Mouse (Mus musculus) lung, postnatal 0 days (tissue): ENCODE data around the gene Ppox. TPM values are rescaled to one million over a fixed set of nuclear protein-coding genes. Genes with fewer than 3 reads are reported as not detected.

Source experiments
- ATAC-seq: fragments of 200-750 bp; cut with Nextera tagmentation; 2 replicates; pipeline ENCODE4 v1.8.0; 2017; ENCODE audit warnings: moderate library complexity
- DNase-seq: peaks from one replicate; pipeline ENCODE4 v3.0.0-alpha.2; 2016; ENCODE audit warnings: low spot score
- H3K27ac ChIP-seq: fragments of 300-500 bp; sonication (generic); 2 replicates; pipeline ENCODE4 v1.5.1; 2014; ENCODE audit warnings: antibody characterized with exemption, mild to moderate bottlenecking, low read length, mixed read lengths
- H3K27me3 ChIP-seq: fragments of 300-500 bp; sonication (generic); replicated peaks from 2 replicates; pipeline ENCODE4 v1.6.1; 2014; ENCODE audit warnings: low read length, mixed read lengths; ENCODE audit not compliant: insufficient read depth
- H3K36me3 ChIP-seq: fragments of 300-500 bp; sonication (generic); 2 replicates; pipeline ENCODE4 v1.6.1; 2014; ENCODE audit warnings: low read length, mixed read lengths; ENCODE audit not compliant: insufficient read depth
- H3K4me1 ChIP-seq: fragments of 300-500 bp; sonication (generic); 2 replicates; pipeline ENCODE4 v1.6.1; 2014; ENCODE audit warnings: antibody characterized with exemption, low read depth, low read length, mixed read lengths; ENCODE audit not compliant: insufficient read depth
- H3K4me2 ChIP-seq: fragments of 300-500 bp; sonication (generic); replicated peaks from 2 replicates; pipeline ENCODE4 v1.6.1; 2014; ENCODE audit warnings: low read depth, mild to moderate bottlenecking, low read length, moderate library complexity, mixed read lengths
- H3K4me3 ChIP-seq: fragments of 300-500 bp; sonication (generic); 2 replicates; pipeline ENCODE4 v1.5.1; 2014; ENCODE audit warnings: low read depth, low read length
- H3K9ac ChIP-seq: fragments of 300-500 bp; sonication (generic); replicated peaks from 2 replicates; pipeline ENCODE4 v1.6.1; 2014; ENCODE audit warnings: low read depth, mild to moderate bottlenecking
- H3K9me3 ChIP-seq: fragments of 300-500 bp; sonication (generic); 2 replicates; pipeline ENCODE4 v1.6.1; 2016; ENCODE audit warnings: low read length, mixed read lengths
- CTCF ChIP-seq: IDR thresholded peaks from 2 replicates; pipeline ENCODE4 v1.5.1; 2016; ENCODE audit warnings: antibody characterized with exemption, mild to moderate bottlenecking
- EP300 ChIP-seq: IDR thresholded peaks from 2 replicates; pipeline ENCODE4 v1.6.1; 2016; ENCODE audit warnings: antibody characterized with exemption, mild to moderate bottlenecking, control low read depth
- whole genome bisulfite sequencing: fragments of 180-500 bp; shearing (Covaris S2); extraction: QIAGEN DNeasy Blood & Tissue Kit; methylation state at CpG from one replicate; pipeline ENCODE4 v1.1.7; 2014; 5-methylcytosine and 5-hydroxymethylcytosine counted together
- polyA plus RNA-seq: library from polyadenylated mRNA; unstranded; fragments of >200 nt; fragmentation: Nextera tagmentation; extraction: Ambion mirVana; gene quantifications from 2 replicates; pipeline ENCODE4 v1.2.1, GENCODE M21; 2015

The Ppox gene
- polyA plus RNA-seq, 1 experiment from 2014 or later = 28.4 TPM

DNA sequence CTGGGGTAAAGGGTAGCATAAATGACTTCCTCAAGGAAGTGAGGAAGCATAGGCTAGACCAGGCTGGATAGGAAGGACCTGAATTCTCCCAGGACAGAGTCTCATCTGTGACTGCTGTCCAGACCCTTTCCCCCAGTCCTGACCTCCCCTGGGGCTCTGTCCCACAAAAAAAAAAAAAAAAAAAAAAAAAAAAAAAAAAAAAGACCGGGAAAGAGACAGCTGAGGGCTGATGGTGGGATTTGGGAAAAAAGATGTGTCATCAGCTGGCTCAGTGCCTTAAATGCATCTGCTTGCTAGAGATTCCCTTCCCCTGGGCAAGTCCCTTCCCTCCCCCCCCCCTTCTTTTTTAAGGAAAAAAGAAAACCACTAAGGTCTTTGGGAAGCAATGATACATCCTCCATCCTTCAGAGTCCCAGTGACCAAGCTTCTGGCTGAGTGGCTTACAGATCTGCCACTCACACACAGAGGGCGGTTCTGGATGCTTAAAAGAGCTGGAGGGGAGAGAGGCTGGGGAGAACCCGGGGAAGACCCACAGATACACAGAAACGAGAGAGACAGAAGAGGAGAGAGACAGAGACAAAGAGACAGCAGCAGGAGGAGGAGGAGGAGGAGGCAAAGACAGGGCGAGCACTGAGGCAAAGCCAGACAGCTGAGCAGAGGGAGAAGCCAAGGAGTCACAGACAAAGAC is 30.9 kb downstream of the Ppox start, which contains the start of gene Adamts4:
Gene Adamts4 (plus strand): TSS at position 509 of the 688 bp plus-strand sequence.
- no peak for TF ChIP-seq CTCF
- TF ChIP-seq EP300 = peak; percentile 19; the same call in 1 of the 2 replicates
- Histone ChIP-seq H3K36me3 (no peaks in the 10 kb centered on the region), H3K4me1 (peaks cover 20% of the 10 kb centered on the region; the same call in 1 of the 2 replicates), H3K27ac (peak within 1 kb of the TSS; percentile 94), H3K9me3 (no peaks in the 10 kb centered on the region), H3K4me2 (peak within 1 kb of the TSS; percentile 45), H3K4me3 (peak within 1 kb of the TSS; percentile 5; the same call in 1 of the 2 replicates), H3K9ac (no peak within 1 kb of the TSS), H3K27me3 (no peaks in the 10 kb centered on the region)
- DNase-seq = peak; percentile 55
- WGBS = 22% methylated on average over 5 of the region's 5 CpGs
- no peak for ATAC-seq

DNA sequence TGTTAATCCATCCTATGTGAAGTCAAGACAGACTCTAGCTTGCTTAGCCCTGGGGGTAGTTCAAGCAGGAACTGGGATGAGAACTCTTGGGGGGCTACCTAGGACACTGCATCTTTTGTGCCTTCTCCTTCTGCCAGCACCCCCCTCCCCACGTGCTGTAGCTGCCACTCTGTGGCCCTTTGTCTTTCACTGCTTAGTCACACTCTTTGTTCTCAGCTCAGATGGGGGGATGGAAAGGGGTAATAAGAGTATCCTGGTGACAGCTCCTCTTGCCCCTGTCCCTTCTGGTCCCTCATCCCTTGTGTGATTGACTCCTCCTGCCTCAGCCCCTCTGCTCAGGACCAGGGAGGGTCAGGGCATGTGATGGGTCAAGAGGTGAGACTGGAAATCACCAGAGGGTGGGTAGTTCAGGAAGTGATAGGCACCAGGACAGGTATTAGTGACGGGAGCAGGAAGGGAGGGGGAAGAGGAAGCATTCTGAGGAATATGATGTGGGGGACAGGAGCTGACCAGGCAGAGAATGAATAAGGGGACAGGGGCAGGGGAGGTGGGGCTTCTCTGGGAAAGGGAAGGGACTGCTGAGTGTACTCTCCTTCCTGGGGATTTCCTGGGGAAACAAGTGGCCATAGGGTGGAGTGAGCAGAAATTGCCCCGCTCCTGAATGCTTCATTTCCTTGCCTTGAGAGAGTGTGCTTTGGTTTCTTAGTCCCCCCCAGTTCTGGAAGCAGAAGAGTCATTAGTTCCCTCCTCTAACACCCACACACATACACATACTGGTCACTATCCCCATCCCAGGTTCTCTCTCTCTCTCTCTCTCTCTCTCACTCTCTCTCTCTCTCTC is 32.4 kb downstream of the Ppox start:
- Histone ChIP-seq H3K4me1 (peaks cover 20% of the 10 kb centered on the region; the same call in 1 of the 2 replicates), H3K9ac (no peak overlapping the region), H3K9me3 (no peaks in the 10 kb centered on the region), H3K27me3 (no peaks in the 10 kb centered on the region), H3K27ac (peak overlapping the region; percentile 94), H3K4me3 (no peak overlapping the region), H3K36me3 (no peaks in the 10 kb centered on the region), H3K4me2 (0 out of 2 replicates have a peak overlapping the region, but pooled peaks have one; percentile 70)
- TF ChIP-seq EP300 (peak; percentile 51), CTCF (no peak)
- peak; percentile 59 for DNase-seq
- 32% methylated on average over 3 of the region's 3 CpGs for WGBS
- peak; percentile 12 for ATAC-seq

GRCm38 (mm10) chr1:171247916-171248315 is 33.1 kb downstream of the Ppox start:
- Histone ChIP-seq H3K9ac (no peak overlapping the region), H3K4me2 (peak overlapping the region; percentile 70), H3K36me3 (no peaks in the 10 kb centered on the region), H3K27ac (peak overlapping the region; percentile 94), H3K4me3 (no peak overlapping the region), H3K27me3 (no peaks in the 10 kb centered on the region), H3K9me3 (no peaks in the 10 kb centered on the region), H3K4me1 (peaks cover 20% of the 10 kb centered on the region; the same call in 1 of the 2 replicates)
- no peak for DNase-seq
- no peak for TF ChIP-seq CTCF
- no peak for TF ChIP-seq EP300
- 21% methylated on average over 4 of the region's 4 CpGs for WGBS
- ATAC-seq = no peak

DNA sequence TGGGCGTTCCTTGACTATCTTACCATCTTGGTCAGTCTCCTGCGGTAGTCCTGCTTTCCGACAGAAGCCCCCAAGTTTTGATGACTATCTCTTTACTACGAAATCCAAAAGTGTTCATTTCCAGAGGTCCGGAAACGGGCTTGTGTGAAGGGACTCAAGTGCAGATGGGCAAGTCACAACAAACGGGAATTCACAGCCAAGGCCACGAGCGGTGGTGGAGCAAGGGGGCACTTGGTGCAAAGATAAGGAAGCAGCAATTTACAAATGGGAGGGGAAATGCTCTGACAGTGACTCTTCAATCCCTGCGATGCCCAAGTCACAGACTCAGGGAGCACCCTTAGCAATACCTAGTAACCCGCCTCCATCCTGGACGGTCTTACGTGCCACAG is 33.5 kb downstream of the Ppox start:
- 0 out of 2 replicates have a peak overlapping the region, but pooled peaks have one; percentile 24 for H3K9ac ChIP-seq
- H3K4me3 ChIP-seq = peak overlapping the region; percentile 39
- no peaks in the 10 kb centered on the region for H3K27me3 ChIP-seq
- peak; percentile 3 for ATAC-seq
- H3K36me3 ChIP-seq = no peaks in the 10 kb centered on the region
- no peak for DNase-seq
- no peak for TF ChIP-seq CTCF
- no peak for TF ChIP-seq EP300
- H3K9me3 ChIP-seq = no peaks in the 10 kb centered on the region
- WGBS = 8% methylated on average over 13 of the region's 13 CpGs
- peak overlapping the region; percentile 70 for H3K4me2 ChIP-seq
- peak overlapping the region; percentile 94 for H3K27ac ChIP-seq
- peaks cover 20% of the 10 kb centered on the region; the same call in 1 of the 2 replicates for H3K4me1 ChIP-seq

DNA sequence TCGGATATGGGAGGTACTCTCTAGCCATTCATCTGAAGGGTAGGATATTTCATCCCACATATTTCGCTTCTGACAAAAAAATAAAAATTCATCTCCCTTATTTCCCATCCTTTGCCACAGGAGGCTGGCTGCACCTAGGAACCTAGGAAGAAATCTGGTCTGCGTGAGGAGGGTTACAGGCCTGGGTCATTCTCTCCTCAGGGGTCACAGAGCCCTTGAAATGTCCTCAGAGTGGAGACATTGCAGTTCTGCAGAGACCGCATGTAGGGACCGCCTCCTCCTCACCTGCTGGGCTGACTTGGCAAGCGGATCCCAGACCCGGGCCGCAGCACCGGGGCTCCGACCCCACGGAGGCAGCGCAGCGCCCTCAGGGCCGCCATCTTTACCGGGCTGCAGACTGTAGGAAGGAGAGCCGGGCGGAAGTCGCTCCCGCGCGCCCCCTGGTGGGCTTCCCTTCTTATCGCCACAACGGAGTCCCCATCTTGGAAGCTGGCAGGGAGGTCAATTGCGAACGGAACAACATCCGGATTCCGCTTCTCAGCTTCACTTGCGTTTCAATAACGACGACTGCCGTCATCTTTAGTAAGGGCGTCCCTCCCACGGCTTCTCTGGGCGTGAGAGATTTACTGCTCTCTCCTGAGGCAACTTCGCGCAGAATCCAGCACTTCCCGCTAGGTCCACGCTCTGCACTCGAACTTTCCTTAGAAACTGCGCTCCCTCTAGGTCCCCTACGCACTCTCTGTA is 34.1 kb downstream of the Ppox start:
- H3K4me3 ChIP-seq = peak overlapping the region; percentile 71
- under 1% methylated on average over 40 of the region's 41 CpGs for WGBS
- H3K27ac ChIP-seq = peak overlapping the region; percentile 94
- H3K4me2 ChIP-seq = peak overlapping the region; percentile 70
- no peaks in the 10 kb centered on the region for H3K36me3 ChIP-seq
- DNase-seq = peak; percentile 99
- no peaks in the 10 kb centered on the region for H3K27me3 ChIP-seq
- H3K4me1 ChIP-seq = peaks cover 20% of the 10 kb centered on the region; the same call in 1 of the 2 replicates
- no peaks in the 10 kb centered on the region for H3K9me3 ChIP-seq
- ATAC-seq = peak; percentile 93
- peak; percentile 91 for TF ChIP-seq CTCF
- peak; percentile 77 for TF ChIP-seq EP300
- peak overlapping the region; percentile 83 for H3K9ac ChIP-seq
